Mouse (Mus musculus): ENCODE results near the gene Trmt13. TPM values are rescaled to one million over a fixed set of nuclear protein-coding genes. Genes with fewer than 3 reads are reported as not detected.

The Trmt13 gene
- total and polyA plus RNA-seq, 3 experiments = 12.0 to 15.5 TPM; not detected in 1

DNA sequence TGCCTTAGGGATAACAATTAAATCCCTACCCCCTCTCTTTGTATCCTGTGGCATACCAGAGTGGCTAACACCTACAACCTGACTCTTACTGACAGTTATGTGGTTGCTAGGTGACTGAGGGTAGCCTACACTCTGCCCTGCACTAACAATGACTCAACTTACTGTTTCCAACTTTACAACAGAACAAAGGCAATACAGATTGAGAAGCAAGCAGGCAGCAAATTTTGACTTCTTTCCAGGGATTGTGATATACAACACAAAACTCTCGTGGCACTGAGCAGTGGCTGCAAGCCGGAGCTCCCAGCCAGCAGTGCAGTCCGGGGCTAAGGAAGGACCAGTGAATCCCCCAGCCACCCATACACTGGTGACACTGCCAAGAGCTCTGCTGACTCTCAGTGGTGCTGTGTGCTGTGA is 37.7 kb upstream of the Trmt13 start:
- H3K36me3 ChIP-seq (ENCODE audit: control insufficient read depth in 1 of 2, insufficient read depth in 2 of 2, low read length in 2 of 2) = peaks cover 6 to 12% of the 10 kb centered on the region in 2 experiments
- no peaks in the 10 kb centered on the region for H3K27me3 ChIP-seq (ENCODE audit: control insufficient read depth in 1 of 2, insufficient read depth in 2 of 2, low read length in 2 of 2)
- H3K9me3 ChIP-seq (replicated peaks; ENCODE audit: insufficient read depth, low read length) = no peaks in the 10 kb centered on the region
- DNase-seq (ENCODE audit: low read depth, low spot score) = no peak
- peaks cover 57% of the 10 kb centered on the region for H3K79me2 ChIP-seq (ENCODE audit: control insufficient read depth, insufficient read depth, low read length, poor library complexity)
- no peak overlapping the region for H3K27ac ChIP-seq (ENCODE audit: control insufficient read depth, low read depth, low read length)
- TF ChIP-seq MAFK (IDR thresholded peaks at IDR 0.05; ENCODE audit: borderline replicate concordance, low read depth, low read length) = no peak
- no peak for TF ChIP-seq MXI1 (IDR thresholded peaks at IDR 0.05; ENCODE audit: low read depth, low read length)
- TF ChIP-seq RAD21 (IDR thresholded peaks at IDR 0.05; ENCODE audit: low read depth, low read length) = no peak
- TF ChIP-seq E2F4 (IDR thresholded peaks at IDR 0.05; ENCODE audit: borderline replicate concordance, low read depth, low read length) = no peak
- no peak for TF ChIP-seq POLR2AphosphoS5 (IDR thresholded peaks at IDR 0.05; ENCODE audit: borderline replicate concordance, low read depth, low read length)
- no peak for TF ChIP-seq NELFE (IDR thresholded peaks at IDR 0.05; ENCODE audit: low read depth, low read length)
- no peak for TF ChIP-seq USF1 (IDR thresholded peaks at IDR 0.05; ENCODE audit: low read depth, low read length)
- H3K4me1 ChIP-seq (ENCODE audit: control insufficient read depth in 1 of 2, insufficient read depth in 2 of 2, low read length in 2 of 2) = peaks cover 3 to 8% of the 10 kb centered on the region in 2 experiments
- H3K4me3 ChIP-seq (ENCODE audit: control insufficient read depth in 1 of 2, insufficient read depth in 1 of 2, low read depth in 2 of 2, low read length in 2 of 2) = no peak overlapping the region
- H3K9ac ChIP-seq (ENCODE audit: control insufficient read depth, low read depth, low read length, poor library complexity, severe bottlenecking) = no peak overlapping the region

GRCm38 (mm10) chr3:116650698-116651097 is 36.3 kb upstream of the Trmt13 start:
- TF ChIP-seq ZMIZ1 (IDR thresholded peaks at IDR 0.05; ENCODE audit: low read depth, low read length) (no peak), CHD1 (IDR thresholded peaks at IDR 0.05; ENCODE audit: low read depth, low read length) (no peak), MAFK (IDR thresholded peaks at IDR 0.05; ENCODE audit: borderline replicate concordance, low read depth, low read length) (no peak), RAD21 (IDR thresholded peaks at IDR 0.05; ENCODE audit: low read depth, low read length) (no peak), MAX (IDR thresholded peaks at IDR 0.05; ENCODE audit: low read length) (no peak), E2F4 (IDR thresholded peaks at IDR 0.05; ENCODE audit: borderline replicate concordance, low read depth, low read length) (no peak), SMC3 (IDR thresholded peaks at IDR 0.05; ENCODE audit: low read depth, low read length) (no peak), EP300 (IDR thresholded peaks at IDR 0.05; ENCODE audit: low read depth in 1 of 2, low read length in 2 of 2) (no peak), UBTF (IDR thresholded peaks at IDR 0.05; ENCODE audit: borderline replicate concordance, insufficient read depth, low read depth, low read length) (no peak), ZC3H11A (IDR thresholded peaks at IDR 0.05; ENCODE audit: low read depth, low read length) (no peak), MEF2A (IDR thresholded peaks at IDR 0.05; ENCODE audit: extremely low read depth, insufficient replicate concordance, low read depth, low read length, poor library complexity, severe bottlenecking) (no peak), POLR2A (IDR thresholded peaks at IDR 0.05; ENCODE audit: control insufficient read depth in 1 of 2, insufficient read depth in 1 of 2, low read depth in 1 of 2, low read length in 2 of 2, poor library complexity in 1 of 2) (no peak), MYC (IDR thresholded peaks at IDR 0.05; ENCODE audit: low read depth, low read length) (no peak), NELFE (IDR thresholded peaks at IDR 0.05; ENCODE audit: low read depth, low read length) (no peak), USF1 (IDR thresholded peaks at IDR 0.05; ENCODE audit: low read depth, low read length) (no peak), POLR2AphosphoS5 (IDR thresholded peaks at IDR 0.05; ENCODE audit: borderline replicate concordance, low read depth, low read length) (no peak), MAZ (IDR thresholded peaks at IDR 0.05; ENCODE audit: low read depth, low read length) (no peak), RCOR1 (IDR thresholded peaks at IDR 0.05; ENCODE audit: low read depth, low read length) (no peak), HCFC1 (IDR thresholded peaks at IDR 0.05; ENCODE audit: low read depth, low read length) (no peak)
- no peak overlapping the region for H3K4me3 ChIP-seq (ENCODE audit: control insufficient read depth in 1 of 2, insufficient read depth in 1 of 2, low read depth in 2 of 2, low read length in 2 of 2)
- H3K9me3 ChIP-seq (replicated peaks; ENCODE audit: insufficient read depth, low read length) = no peaks in the 10 kb centered on the region
- H3K9ac ChIP-seq (ENCODE audit: control insufficient read depth, low read depth, low read length, poor library complexity, severe bottlenecking) = no peak overlapping the region
- H3K27me3 ChIP-seq (ENCODE audit: control insufficient read depth in 1 of 2, insufficient read depth in 2 of 2, low read length in 2 of 2) = no peaks in the 10 kb centered on the region
- no peak for DNase-seq (ENCODE audit: low read depth, low spot score)
- peaks cover 3 to 8% of the 10 kb centered on the region in 2 experiments for H3K4me1 ChIP-seq (ENCODE audit: control insufficient read depth in 1 of 2, insufficient read depth in 2 of 2, low read length in 2 of 2)
- H3K27ac ChIP-seq (ENCODE audit: control insufficient read depth, low read depth, low read length) = no peak overlapping the region
- peaks cover 9 to 14% of the 10 kb centered on the region in 2 experiments for H3K36me3 ChIP-seq (ENCODE audit: control insufficient read depth in 1 of 2, insufficient read depth in 2 of 2, low read length in 2 of 2)
- H3K79me2 ChIP-seq (ENCODE audit: control insufficient read depth, insufficient read depth, low read length, poor library complexity) = peaks cover 45% of the 10 kb centered on the region

Measured in MEL (cell line).